ENCODE assay signal across 8 mouse cellular contexts in the genomic region with DNA sequence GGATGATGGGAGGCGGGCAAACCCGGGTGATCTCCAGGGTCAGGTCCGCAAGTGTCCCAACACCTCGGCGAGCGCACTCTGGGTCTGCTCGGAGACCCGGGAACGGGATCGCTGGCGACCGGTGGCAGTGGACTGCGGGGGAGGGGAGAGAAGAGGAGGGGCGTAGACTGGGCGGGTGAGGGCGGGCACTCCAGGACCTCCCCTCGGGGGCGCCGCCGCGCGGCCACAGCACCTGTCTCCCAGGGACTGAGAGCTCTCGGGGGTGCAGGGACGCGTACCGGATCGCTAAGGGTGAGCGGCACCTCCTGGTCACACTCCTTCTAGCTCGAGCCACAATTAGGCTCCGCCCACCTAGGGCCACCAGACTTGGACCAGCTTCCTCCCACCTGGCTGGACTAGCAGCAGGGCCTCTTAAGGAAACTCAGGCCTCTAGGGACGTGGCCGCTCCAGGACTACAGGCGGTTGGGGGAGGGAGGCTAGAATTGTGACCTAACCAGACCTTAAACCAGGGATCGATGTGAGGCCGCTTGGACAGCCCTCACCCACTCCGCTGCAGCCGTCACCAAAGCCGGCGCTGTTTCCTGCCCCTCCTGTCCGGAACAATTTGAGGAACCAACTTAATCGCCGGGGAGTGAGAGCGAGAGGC. TPM values are rescaled to one million over a fixed set of nuclear protein-coding genes. Genes with fewer than 3 reads are reported as not detected.
DNase-seq lines count a peak whose midpoint lies in the region; ATAC-seq and TF ChIP-seq lines count a peak whose summit lies in the region.

Gene Cmtm8 (minus strand): TSS at position 140 of the 646 bp plus-strand sequence.

- no peaks in the 10 kb centered on the region for H3K9me3 ChIP-seq in forebrain, embryonic 10.5 days
- H3K9me3 ChIP-seq in heart, embryonic 15.5 days (replicated peaks): no peaks in the 10 kb centered on the region
- no peaks in the 10 kb centered on the region for H3K9me3 ChIP-seq in neural tube, embryonic 13.5 days

- no peaks in the 10 kb centered on the region for H3K4me1 ChIP-seq in bone marrow, adult 2 months (ENCODE audit: control insufficient read depth, insufficient read depth, low read length)
- peaks cover 23% of the 10 kb centered on the region for H3K4me1 ChIP-seq in forebrain, embryonic 10.5 days
- peaks cover 12% of the 10 kb centered on the region for H3K4me1 ChIP-seq in heart, embryonic 15.5 days (replicated peaks)
- peaks cover 5% of the 10 kb centered on the region for H3K4me1 ChIP-seq in lung, adult 2 months (ENCODE audit: control insufficient read depth, insufficient read depth, low read length)
- peaks cover 14% of the 10 kb centered on the region for H3K4me1 ChIP-seq in neural tube, embryonic 13.5 days (replicated peaks)

- H3K27me3 ChIP-seq in forebrain, embryonic 10.5 days (ENCODE audit: poor library complexity, severe bottlenecking): peaks cover 41% of the 10 kb centered on the region
- H3K27me3 ChIP-seq in heart, embryonic 15.5 days: no peaks in the 10 kb centered on the region
- H3K27me3 ChIP-seq in neural tube, embryonic 13.5 days: peaks cover 44% of the 10 kb centered on the region

- no peak; the same call in 1 of the 2 replicates for TF ChIP-seq POLR2A in bone marrow, adult 2 months (IDR thresholded peaks at IDR 0.05; ENCODE audit: borderline replicate concordance, control insufficient read depth, low read depth, low read length)
- TF ChIP-seq POLR2A in lung, adult 2 months (IDR thresholded peaks at IDR 0.05; ENCODE audit: borderline replicate concordance, extremely low read depth, low read depth, low read length): peak; percentile 26; the same call in 1 of the 2 replicates

- peak within 1 kb of the TSS; percentile 84 for H3K4me3 ChIP-seq in bone marrow, adult 2 months (replicated peaks; ENCODE audit: control insufficient read depth, low read depth, low read length)
- H3K4me3 ChIP-seq in forebrain, embryonic 10.5 days: peak within 1 kb of the TSS; percentile 82
- H3K4me3 ChIP-seq in heart, embryonic 15.5 days: peak within 1 kb of the TSS; percentile 83
- H3K4me3 ChIP-seq in lung, adult 2 months (replicated peaks; ENCODE audit: extremely low read depth, low read depth, low read length): peak within 1 kb of the TSS; percentile 90
- H3K4me3 ChIP-seq in neural tube, embryonic 13.5 days: peak within 1 kb of the TSS; percentile 60

- peak; percentile 70 for DNase-seq in forebrain, embryonic 10.5 days (ENCODE audit: extremely low spot score, low spot score)
- DNase-seq in kidney, postnatal 10 days: peak; percentile 85
- DNase-seq in lung, adult 2 months: peak; percentile 86
- peak; percentile 72 for DNase-seq in testis, postnatal 10 days (ENCODE audit: low spot score)

- H3K36me3 ChIP-seq in forebrain, embryonic 10.5 days (replicated peaks): no peaks in the 10 kb centered on the region; the same call in 1 of the 2 replicates
- no peaks in the 10 kb centered on the region for H3K36me3 ChIP-seq in heart, embryonic 15.5 days
- no peaks in the 10 kb centered on the region for H3K36me3 ChIP-seq in neural tube, embryonic 13.5 days

- no peak for TF ChIP-seq CTCF in bone marrow, adult 2 months (IDR thresholded peaks at IDR 0.05; ENCODE audit: control insufficient read depth, insufficient read depth, low read length)
- TF ChIP-seq CTCF in lung, adult 2 months (IDR thresholded peaks at IDR 0.05; ENCODE audit: insufficient read depth, low read length): no peak

- peak within 1 kb of the TSS; percentile 40 for H3K27ac ChIP-seq in bone marrow, adult 2 months (ENCODE audit: control insufficient read depth, insufficient read depth, low read depth, low read length, poor library complexity)
- peak within 1 kb of the TSS; percentile 85 for H3K27ac ChIP-seq in forebrain, embryonic 10.5 days
- peak within 1 kb of the TSS; percentile 66 for H3K27ac ChIP-seq in heart, embryonic 15.5 days
- H3K27ac ChIP-seq in neural tube, embryonic 13.5 days (replicated peaks): no peak within 1 kb of the TSS

- ATAC-seq in CD4-positive, CD25-positive, alpha-beta regulatory T cell, adult 4 months: peak; percentile 34
- peak; percentile 77 for ATAC-seq in heart, embryonic 15.5 days (replicated peaks; ENCODE audit: insufficient number of reproducible peaks, insufficient read depth, low FRiP score, low read depth)
- ATAC-seq in neural tube, embryonic 13.5 days (ENCODE audit: low read depth): peak; percentile 67

- H3K4me2 ChIP-seq in heart, embryonic 15.5 days: peak within 1 kb of the TSS; percentile 99
- H3K4me2 ChIP-seq in neural tube, embryonic 13.5 days: peak within 1 kb of the TSS; percentile 99

- WGBS in bone marrow, adult 2 months: 1% methylated on average over 38 of the region's 43 CpGs
- WGBS in forebrain, embryonic 10.5 days: under 1% methylated on average over 38 of the region's 43 CpGs
- WGBS in heart, embryonic 15.5 days: under 1% methylated on average over 40 of the region's 43 CpGs
- under 1% methylated on average over 42 of the region's 43 CpGs for WGBS in lung, adult 2 months
- under 1% methylated on average over 38 of the region's 43 CpGs for WGBS in neural tube, embryonic 13.5 days

- peak within 1 kb of the TSS; percentile 73 for H3K9ac ChIP-seq in heart, embryonic 15.5 days
- H3K9ac ChIP-seq in neural tube, embryonic 13.5 days: peak within 1 kb of the TSS; percentile 75

RNA-seq across cellular contexts. Expression of gene Cmtm8, which starts in this region (rescaled TPM):
- polyA plus RNA-seq in CD4-positive, CD25-positive, alpha-beta regulatory T cell, adult 4 months (2017; shearing (Covaris generic)): not detected
- polyA plus RNA-seq in bone marrow, adult 2 months (2011; ENCODE audit: insufficient read depth, insufficient read length, low replicate concordance, missing spikeins): 0.92 TPM in 1 of 2 replicates, not detected in the other
- polyA plus RNA-seq in forebrain, embryonic 10.5 days (2016; fragmentation: Nextera tagmentation; extraction: Ambion mirVana): 22.8 and 23.0 TPM in 2 replicates
- 15.0 and 19.6 TPM in 2 replicates for polyA plus RNA-seq in heart, embryonic 15.5 days (2015; fragmentation: Nextera tagmentation; extraction: Ambion mirVana)
- polyA plus RNA-seq in lung, adult 2 months (2012; rRNA removed): 151 and 179 TPM in 2 replicates
- polyA plus RNA-seq in neural tube, embryonic 13.5 days (2015; fragmentation: Nextera tagmentation; extraction: Ambion mirVana): 15.5 and 17.3 TPM in 2 replicates

Comparison
In these comparisons a context has a peak if more than half of its experiments do, and no peak if none do; other contexts are left out.
1. Peak in ATAC-seq in CD4-positive, CD25-positive, alpha-beta regulatory T cell, adult 4 months; RNA of the gene not detected or under 1 TPM.